Mouse (Mus musculus): ENCODE measurements at regions not wholly inside any gene's neighbourhood (a gene's known extent, or its start where the extent isn't known, plus 50 kb on each side); places are given as distances from the start of the nearest gene placed in this dataset.

DNA sequence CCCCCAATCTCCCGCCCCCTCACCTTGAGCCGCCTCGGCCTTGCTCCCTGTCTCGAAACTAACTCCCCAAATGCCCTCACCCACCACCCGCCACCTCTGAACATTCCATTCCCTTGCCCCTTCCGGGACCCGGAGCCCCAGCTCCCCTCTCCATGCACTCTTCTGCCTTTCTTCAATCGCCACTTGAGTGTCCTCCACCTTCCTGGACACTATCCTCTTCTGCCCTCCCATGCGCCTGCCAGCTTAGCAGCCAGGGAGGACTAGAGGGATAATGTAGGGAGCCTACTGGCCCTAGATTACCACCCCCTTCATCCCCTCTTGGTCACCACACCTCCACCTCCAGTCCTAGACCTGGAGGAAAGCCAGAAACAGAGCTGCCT, 352.3 kb downstream of the Bcor start:
- TF ChIP-seq CTCF (IDR thresholded peaks at IDR 0.05) = no peak
- Histone ChIP-seq H3K4me3 (peak overlapping the region; percentile 48), H3K27ac (peak overlapping the region; percentile 80)
- DNase-seq (ENCODE audit: extremely low spot score in 1 of 2, low spot score in 2 of 2) = no peak
- intact Hi-C loops (cut with DNase I) = loop anchor here (5.0 to 10.0 kb wide), 3 partner anchors 173 to 344 kb away; no protein-coding TSS in a partner anchor

- no peak for TF ChIP-seq CTCF (IDR thresholded peaks at IDR 0.05)
- intact Hi-C loops (cut with DNase I) = loop anchor here (5.0 to 10.0 kb wide), 3 partner anchors 174 to 343 kb away; no protein-coding TSS in a partner anchor
- DNase-seq (ENCODE audit: extremely low spot score in 1 of 2, low spot score in 2 of 2) = no peak
- Histone ChIP-seq H3K4me3 (no peak overlapping the region), H3K27ac (no peak overlapping the region)
Measured at GRCm38 (mm10) chrX:11808911-11809310, 351.2 kb downstream of the Bcor start.

GRCm38 (mm10) chrX:11814861-11815260, 345.3 kb downstream of the Bcor start:
- no peak for TF ChIP-seq CTCF (IDR thresholded peaks at IDR 0.05)
- H3K27ac ChIP-seq = no peak overlapping the region
- no peak for DNase-seq (ENCODE audit: extremely low spot score in 1 of 2, low spot score in 2 of 2)
- no peak overlapping the region for H3K4me3 ChIP-seq
- intact Hi-C loops (cut with DNase I) = no loop called here

DNA sequence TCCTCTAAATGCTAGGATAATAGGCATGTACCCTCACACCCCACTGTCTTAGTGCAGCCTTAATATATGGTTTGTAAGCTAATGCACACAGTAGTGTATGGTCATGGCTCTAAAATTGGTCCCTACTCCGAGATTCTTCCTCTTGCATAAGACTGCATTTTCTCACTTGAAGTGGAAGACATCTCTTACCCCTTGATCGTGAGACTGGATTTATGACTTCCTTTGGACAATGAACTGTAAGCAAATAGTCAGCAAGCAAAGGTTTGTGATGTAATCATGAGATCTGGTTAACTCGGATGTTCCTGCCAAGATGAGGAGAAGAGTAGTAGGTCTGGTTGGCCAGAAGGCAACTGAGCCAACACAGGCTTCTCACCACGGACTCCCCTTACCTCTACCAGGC, 344.3 kb downstream of the Bcor start:
- intact Hi-C loops (cut with DNase I) = no loop called here
- no peak for DNase-seq (ENCODE audit: extremely low spot score in 1 of 2, low spot score in 2 of 2)
- no peak overlapping the region for H3K27ac ChIP-seq
- H3K4me3 ChIP-seq = no peak overlapping the region
- TF ChIP-seq CTCF (IDR thresholded peaks at IDR 0.05) = no peak

GRCm38 (mm10) chrX:11818634-11819033, 341.5 kb downstream of the Bcor start:
- Histone ChIP-seq H3K4me3 (no peak overlapping the region), H3K27ac (no peak overlapping the region)
- no peak for DNase-seq (ENCODE audit: extremely low spot score in 1 of 2, low spot score in 2 of 2)
- intact Hi-C loops (cut with DNase I) = no loop called here
- no peak for TF ChIP-seq CTCF (IDR thresholded peaks at IDR 0.05)

- intact Hi-C loops (cut with DNase I) = no loop called here
- no peak overlapping the region for H3K4me3 ChIP-seq
- H3K27ac ChIP-seq = no peak overlapping the region
- no peak for TF ChIP-seq CTCF (IDR thresholded peaks at IDR 0.05)
- no peak for DNase-seq (ENCODE audit: extremely low spot score in 1 of 2, low spot score in 2 of 2)
Measured at GRCm38 (mm10) chrX:11821165-11821564, 339.0 kb downstream of the Bcor start.

DNA sequence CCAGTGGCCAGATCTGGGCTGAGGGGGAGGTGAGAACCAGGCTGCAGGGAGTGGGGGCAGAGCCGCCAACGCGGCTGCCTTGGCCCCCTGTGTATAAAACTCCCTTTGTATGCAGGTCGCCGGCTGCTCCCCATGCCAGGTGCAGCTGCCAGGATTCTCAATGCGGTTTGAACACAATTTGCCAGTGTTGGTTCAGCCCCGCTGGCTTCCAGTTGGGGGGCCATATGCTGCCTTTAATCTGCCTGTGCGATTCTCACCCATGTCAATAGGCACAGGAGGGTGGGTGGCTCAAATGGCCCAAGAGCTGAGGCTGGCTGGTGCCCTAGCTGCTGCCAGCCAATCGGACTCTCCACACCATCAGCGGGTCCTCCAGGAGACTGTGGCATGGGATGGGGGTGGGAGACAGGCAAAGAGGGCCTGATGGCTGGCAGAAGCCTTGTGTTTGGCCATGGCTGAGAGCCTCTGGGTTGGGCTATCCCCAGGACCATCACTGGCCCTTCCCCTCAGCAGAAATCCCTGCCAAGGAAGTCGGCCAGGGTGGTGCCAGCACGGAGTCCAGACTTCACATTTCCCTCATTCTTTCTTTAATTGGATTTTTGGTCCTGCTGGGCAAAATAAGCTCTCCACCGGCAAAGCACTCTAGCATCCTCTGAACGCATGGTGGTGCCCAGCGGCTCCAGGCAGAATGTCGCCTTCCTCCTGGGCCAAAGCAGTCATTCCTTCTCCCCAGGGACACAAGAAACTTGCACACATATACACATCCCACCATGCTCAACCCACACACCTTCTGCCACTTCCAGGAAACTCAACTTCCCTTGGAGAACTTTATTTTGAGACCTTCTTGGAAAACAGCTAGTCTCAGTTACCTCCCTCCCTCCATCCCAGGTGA, 338.0 kb downstream of the Bcor start:
- peak; percentile 24 for TF ChIP-seq CTCF (IDR thresholded peaks at IDR 0.05)
- intact Hi-C loops (cut with DNase I) = no loop called here
- no peak overlapping the region for H3K4me3 ChIP-seq
- DNase-seq (ENCODE audit: extremely low spot score in 1 of 2, low spot score in 2 of 2) = peak in 1 of 2 experiments; percentile 20
- H3K27ac ChIP-seq = no peak overlapping the region

- no peak for TF ChIP-seq CTCF (IDR thresholded peaks at IDR 0.05)
- Histone ChIP-seq H3K4me3 (no peak overlapping the region), H3K27ac (no peak overlapping the region)
- DNase-seq (ENCODE audit: extremely low spot score in 1 of 2, low spot score in 2 of 2) = no peak
- intact Hi-C loops (cut with DNase I) = no loop called here
Measured at GRCm38 (mm10) chrX:11825948-11826347, 334.2 kb downstream of the Bcor start.

DNA sequence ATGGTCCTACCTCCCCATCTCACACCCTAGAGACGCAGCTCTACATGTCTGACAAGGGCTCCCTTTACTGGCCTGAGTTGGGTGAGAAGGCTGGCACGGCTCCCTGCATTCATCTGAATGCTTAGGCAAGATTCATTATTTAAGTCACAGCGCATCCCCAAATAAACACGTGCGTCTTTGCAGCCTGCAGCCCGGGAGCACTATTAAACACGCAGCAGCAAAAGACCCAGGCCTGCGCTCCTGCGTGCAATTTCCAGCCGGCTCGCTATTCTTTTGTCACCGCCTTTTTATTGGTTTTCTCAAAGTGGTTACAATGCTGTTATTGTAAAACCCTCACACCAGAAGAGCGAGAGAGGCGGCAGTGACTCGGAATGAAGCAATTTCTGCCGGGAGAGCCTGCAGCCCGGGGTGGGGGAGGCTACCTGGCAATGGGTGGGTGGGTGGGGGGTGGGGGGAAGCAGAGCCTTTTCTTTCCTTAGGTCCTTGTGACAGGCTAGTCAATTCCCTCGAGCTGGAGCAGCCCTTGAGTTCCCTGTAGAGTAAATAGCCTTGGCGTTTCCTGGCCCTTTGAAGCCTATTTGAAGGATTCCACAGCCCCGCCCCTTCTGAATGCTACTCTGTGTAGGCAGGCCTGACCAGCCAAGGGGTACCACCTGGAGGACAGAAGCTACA, 333.3 kb downstream of the Bcor start:
- TF ChIP-seq CTCF (IDR thresholded peaks at IDR 0.05) = no peak
- H3K4me3 ChIP-seq = no peak overlapping the region
- no peak overlapping the region for H3K27ac ChIP-seq
- no peak for DNase-seq (ENCODE audit: extremely low spot score in 1 of 2, low spot score in 2 of 2)
- intact Hi-C loops (cut with DNase I) = no loop called here

GRCm38 (mm10) chrX:11829411-11830002, 330.6 kb downstream of the Bcor start:
- DNase-seq (ENCODE audit: extremely low spot score in 1 of 2, low spot score in 2 of 2) = no peak
- TF ChIP-seq CTCF (IDR thresholded peaks at IDR 0.05) = no peak
- Histone ChIP-seq H3K4me3 (no peak overlapping the region), H3K27ac (no peak overlapping the region)
- intact Hi-C loops (cut with DNase I) = no loop called here

GRCm38 (mm10) chrX:11837566-11837965, 322.6 kb downstream of the Bcor start:
- no peak overlapping the region for H3K27ac ChIP-seq
- no peak overlapping the region for H3K4me3 ChIP-seq
- no peak for DNase-seq (ENCODE audit: extremely low spot score in 1 of 2, low spot score in 2 of 2)
- intact Hi-C loops (cut with DNase I) = loop anchor here (5.0 kb wide), 1 partner anchor 170 kb away; no protein-coding TSS in a partner anchor
- no peak for TF ChIP-seq CTCF (IDR thresholded peaks at IDR 0.05)

- intact Hi-C loops (cut with DNase I) = loop anchor here (5.0 kb wide), 1 partner anchor 168 kb away; no protein-coding TSS in a partner anchor
- Histone ChIP-seq H3K4me3 (no peak overlapping the region), H3K27ac (no peak overlapping the region)
- TF ChIP-seq CTCF (IDR thresholded peaks at IDR 0.05) = no peak
- DNase-seq (ENCODE audit: extremely low spot score in 1 of 2, low spot score in 2 of 2) = peak in 1 of 2 experiments; percentile 24
Measured at GRCm38 (mm10) chrX:11839665-11840245, 320.4 kb downstream of the Bcor start.
